Mouse (Mus musculus) bone marrow macrophage, adult 2 months (primary cell): ENCODE data around the gene H6pd.

Source experiments
- CTCF ChIP-seq: IDR thresholded peaks from 2 replicates; pipeline ENCODE4 v1.5.1; 2012; ENCODE audit warnings: low read depth, mild to moderate bottlenecking, low read length, moderate library complexity
- POLR2A ChIP-seq: IDR thresholded peaks from 2 replicates; pipeline ENCODE4 v1.6.1; 2012; ENCODE audit warnings: mild to moderate bottlenecking, low read depth, low read length, borderline replicate concordance

GRCm38 (mm10) chr4:150013805-150014204 lies 5.0 kb upstream of the H6pd start:
- TF ChIP-seq CTCF (no peak), POLR2A (no peak)
